Mouse (Mus musculus) liver, postnatal 0 days (tissue): Measurements from ENCODE around the gene Cybb.

ENCODE experiments used
- CTCF ChIP-seq: sonication (generic); IDR thresholded peaks from 2 replicates; pipeline ENCODE4 v1.5.1; 2016; ENCODE audit warnings: antibody characterized with exemption, low read depth
- EP300 ChIP-seq: IDR thresholded peaks from 2 replicates; pipeline ENCODE4 v1.6.1; 2016; ENCODE audit warnings: antibody characterized with exemption, low read depth, mild to moderate bottlenecking

- no peak for TF ChIP-seq CTCF
- no peak for TF ChIP-seq EP300
Measured at GRCm38 (mm10) chrX:9469100-9469499, 18.5 kb downstream of the Cybb start.
